Mouse (Mus musculus) bone marrow, adult 2 months (tissue): Measurements from ENCODE around the gene Ciita.

Experiments
- CTCF ChIP-seq: fragments of 200-500 bp; IDR thresholded peaks from 2 replicates; pipeline ENCODE4 v1.5.1; 2011; ENCODE audit warnings: low read length, control low read depth; ENCODE audit not compliant: control insufficient read depth, insufficient read depth
- POLR2A ChIP-seq: fragments of 200-500 bp; IDR thresholded peaks from 2 replicates; pipeline ENCODE4 v1.6.1; 2011; ENCODE audit warnings: low read depth, mild to moderate bottlenecking, control low read depth, low read length, borderline replicate concordance; ENCODE audit not compliant: control insufficient read depth

DNA sequence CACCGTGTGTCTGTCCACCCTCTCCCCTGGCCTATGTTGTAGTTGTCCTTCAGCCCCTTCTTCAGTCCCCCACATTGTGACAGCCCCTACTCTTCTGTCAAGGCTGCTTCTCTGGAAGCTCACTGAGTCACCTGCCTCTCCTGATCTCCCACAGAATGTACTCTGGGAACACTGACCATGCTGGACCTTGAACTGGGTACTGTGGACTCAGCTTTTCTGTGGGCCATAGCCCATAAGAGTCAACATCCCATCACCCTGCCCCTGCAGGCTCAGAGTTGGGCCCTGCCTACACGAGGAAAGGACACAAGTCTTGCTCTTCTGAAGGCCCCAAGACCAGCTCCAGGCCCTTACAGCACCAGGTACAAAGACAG lies 45.7 kb downstream of the Ciita start:
- no peak for TF ChIP-seq CTCF
- no peak for TF ChIP-seq POLR2A
